Mouse (Mus musculus) spleen, adult 10 weeks (tissue): Measurements from ENCODE around the gene B020031M17Rik. TPM values are rescaled to one million over a fixed set of nuclear protein-coding genes. Genes with fewer than 3 reads are reported as not detected.

ENCODE experiments used
- polyA plus RNA-seq: library from polyadenylated mRNA; stranded (reverse); fragments of 350-450 nt; fragmentation: Illumina TruSeq; extraction: RNeasy Lipid Tissue Mini Kit (QIAGEN cat#74804); gene quantifications from one replicate; pipeline ENCODE4 v1.2.3, GENCODE M21; 2015; ENCODE audit warnings: low replicate concordance; ENCODE audit not compliant: insufficient read depth

B020031M17Rik gene
- 1.2 TPM for polyA plus RNA-seq

GRCm38 (mm10) chr13:119950706-119951105 lies at the start of gene B020031M17Rik:
B020031M17Rik (minus strand) TSS chr13:119950806.

GRCm38 (mm10) chr13:119929172-119929571 lies 21.4 kb downstream of the B020031M17Rik start, which contains the start of gene Gm21761:
Gm21761 (minus strand) TSS chr13:119929272.

Other genes with a start within 250 kb of the B020031M17Rik start
- 0.50 TPM for gene Nim1k, start 194.9 kb downstream of the B020031M17Rik start, polyA plus RNA-seq
- gene Zfp131, start 159.9 kb downstream of the B020031M17Rik start, polyA plus RNA-seq = 70.1 TPM
- not detected for gene AF067063, start 120.6 kb downstream of the B020031M17Rik start, polyA plus RNA-seq
- gene D13Ertd608e, start 114.8 kb downstream of the B020031M17Rik start, polyA plus RNA-seq = 3.9 TPM
- not detected for gene Tcstv1, start 56.0 kb downstream of the B020031M17Rik start, polyA plus RNA-seq
- 0.46 TPM for gene Gm21761, start 21.5 kb downstream of the B020031M17Rik start, polyA plus RNA-seq
- not detected for gene Gm36079, start 76.2 kb upstream of the B020031M17Rik start, polyA plus RNA-seq
- 16.9 TPM for gene Gm21188, start 101.4 kb upstream of the B020031M17Rik start, polyA plus RNA-seq
- not detected for gene Gm20767, start 189.4 kb upstream of the B020031M17Rik start, polyA plus RNA-seq
- not detected for gene Gm21818, start 221.6 kb upstream of the B020031M17Rik start, polyA plus RNA-seq